Mouse (Mus musculus) bone marrow, adult 2 months (tissue): ENCODE data around the gene Olfr424.

Experiments
- CTCF ChIP-seq: fragments of 200-500 bp; IDR thresholded peaks from 2 replicates; pipeline ENCODE4 v1.5.1; 2011; ENCODE audit warnings: low read length, control low read depth; ENCODE audit not compliant: control insufficient read depth, insufficient read depth
- POLR2A ChIP-seq: fragments of 200-500 bp; IDR thresholded peaks from 2 replicates; pipeline ENCODE4 v1.6.1; 2011; ENCODE audit warnings: low read depth, mild to moderate bottlenecking, control low read depth, low read length, borderline replicate concordance; ENCODE audit not compliant: control insufficient read depth

- no peak for TF ChIP-seq CTCF
- no peak for TF ChIP-seq POLR2A
Measured at GRCm38 (mm10) chr1:174121062-174121461, 10.3 kb upstream of the Olfr424 start, which contains the start of gene Olfr231.
